Mouse (Mus musculus): Measurements from ENCODE around the gene Nostrin. TPM values are rescaled to one million over a fixed set of nuclear protein-coding genes. Genes with fewer than 3 reads are reported as not detected.

The Nostrin gene
- total RNA-seq, 2 experiments from 2014 or later: 1.3 to 2.3 TPM

Other genes starting within 250 kb of the Nostrin start
- gene Spc25, start 70.4 kb downstream of the Nostrin start, total RNA-seq (2021): 1 to 10 TPM in 1 of 2 experiments, under 1 TPM in 1; 0.66 to 1.1 TPM
- not detected for gene G6pc2, start 75.3 kb downstream of the Nostrin start, total RNA-seq (2021)
- not detected for gene Abcb11, start 206.8 kb downstream of the Nostrin start, total RNA-seq (2021)
- not detected for gene Dhrs9, start 244.6 kb downstream of the Nostrin start, total RNA-seq (2021)

Measured in gastrocnemius, postnatal 36 days (tissue).